Mouse (Mus musculus): ENCODE data around the gene Wdr81.

Gene Wdr81

GRCm38 (mm10) chr11:75397452-75397851 is 57.1 kb downstream of the Wdr81 start:
- no peak for DNase-seq

GRCm38 (mm10) chr11:75395611-75396010 is 58.9 kb downstream of the Wdr81 start:
- no peak for DNase-seq

All from lung, postnatal 4 days (tissue).